Mouse (Mus musculus) liver, postnatal 0 days (tissue): ENCODE results near the gene Duox1. TPM values are rescaled to one million over a fixed set of nuclear protein-coding genes. Genes with fewer than 3 reads are reported as not detected.

Experiments
- ATAC-seq: fragments of 200-750 bp; cut with Nextera tagmentation; 2 replicates; pipeline ENCODE4 v1.8.0; 2017; ENCODE audit warnings: mild to moderate bottlenecking, moderate library complexity
- DNase-seq: peaks from one replicate; pipeline ENCODE4 v3.0.0-alpha.2; 2016
- H3K27ac ChIP-seq: fragments of 300-500 bp; sonication (generic); 2 replicates; pipeline ENCODE4 v1.5.1; 2014; ENCODE audit warnings: antibody characterized with exemption, moderate library complexity, mild to moderate bottlenecking, low read depth
- H3K27me3 ChIP-seq: fragments of 300-500 bp; sonication (generic); 2 replicates; pipeline ENCODE4 v1.6.1; 2014; ENCODE audit warnings: low read length, control low read depth, mixed read lengths; ENCODE audit not compliant: insufficient read depth
- H3K36me3 ChIP-seq: fragments of 300-500 bp; sonication (generic); replicated peaks from 2 replicates; pipeline ENCODE4 v1.6.1; 2014; ENCODE audit warnings: mild to moderate bottlenecking, control low read depth, low read length, moderate library complexity, mixed read lengths; ENCODE audit not compliant: insufficient read depth
- H3K4me1 ChIP-seq: fragments of 300-500 bp; sonication (generic); 2 replicates; pipeline ENCODE4 v1.6.1; 2014; ENCODE audit warnings: antibody characterized with exemption, mild to moderate bottlenecking, control low read depth; ENCODE audit not compliant: insufficient read depth
- H3K4me2 ChIP-seq: fragments of 300-500 bp; sonication (generic); 2 replicates; pipeline ENCODE4 v1.6.1; 2014; ENCODE audit warnings: low read depth, mild to moderate bottlenecking, low read length, moderate library complexity, mixed read lengths
- H3K4me3 ChIP-seq: fragments of 300-500 bp; sonication (generic); 2 replicates; pipeline ENCODE4 v1.5.1; 2014; ENCODE audit warnings: low read depth, low read length
- H3K9ac ChIP-seq: fragments of 300-500 bp; sonication (generic); replicated peaks from 2 replicates; pipeline ENCODE4 v1.6.1; 2014; ENCODE audit warnings: mild to moderate bottlenecking, moderate library complexity
- H3K9me3 ChIP-seq: fragments of 300-500 bp; sonication (generic); 2 replicates; pipeline ENCODE4 v1.6.1; 2016; ENCODE audit warnings: mild to moderate bottlenecking, control low read depth, low read length, mixed read lengths
- CTCF ChIP-seq: sonication (generic); IDR thresholded peaks from 2 replicates; pipeline ENCODE4 v1.5.1; 2016; ENCODE audit warnings: antibody characterized with exemption, low read depth
- EP300 ChIP-seq: IDR thresholded peaks from 2 replicates; pipeline ENCODE4 v1.6.1; 2016; ENCODE audit warnings: antibody characterized with exemption, low read depth, mild to moderate bottlenecking
- WGBS: fragments of 180-500 bp; shearing (Covaris S2); extraction: QIAGEN DNeasy Blood & Tissue Kit; methylation state at CpG from one replicate; pipeline ENCODE4 v1.1.7; 2014; ENCODE audit not compliant: insufficient replicate concordance; 5-methylcytosine and 5-hydroxymethylcytosine counted together
- polyA plus RNA-seq: library from polyadenylated mRNA; unstranded; fragments of >200 nt; fragmentation: Nextera tagmentation; extraction: Ambion mirVana; gene quantifications from 2 replicates; pipeline ENCODE4 v1.2.1, GENCODE M21; 2015

The Duox1 gene
- polyA plus RNA-seq, 1 experiment from 2014 or later, result not detected

GRCm38 (mm10) chr2:122351156-122351930, 35.9 kb downstream of the Duox1 start:
- ATAC-seq (no peak), DNase-seq (no peak)
- Histone ChIP-seq H3K4me2 (no peak overlapping the region), H3K4me1 (peaks cover 13% of the 10 kb centered on the region), H3K27me3 (no peaks in the 10 kb centered on the region), H3K9ac (no peak overlapping the region), H3K27ac (no peak overlapping the region), H3K36me3 (0 out of 2 replicates have a peak, but pooled peaks cover 3% of the 10 kb centered on the region), H3K4me3 (no peak overlapping the region), H3K9me3 (no peaks in the 10 kb centered on the region)
- TF ChIP-seq CTCF (no peak), EP300 (no peak)
- 71% methylated on average over 5 of the region's 5 CpGs for WGBS

GRCm38 (mm10) chr2:122351931-122352329, 36.5 kb downstream of the Duox1 start:
- no peaks in the 10 kb centered on the region for H3K9me3 ChIP-seq
- H3K4me3 ChIP-seq, result no peak overlapping the region
- WGBS, result 73% methylated on average over 4 of the region's 4 CpGs
- DNase-seq (no peak), ATAC-seq (no peak)
- H3K27ac ChIP-seq, result no peak overlapping the region
- no peak overlapping the region for H3K9ac ChIP-seq
- H3K27me3 ChIP-seq, result no peaks in the 10 kb centered on the region
- H3K4me2 ChIP-seq, result no peak overlapping the region
- peaks cover 5% of the 10 kb centered on the region; the same call in 1 of the 2 replicates for H3K36me3 ChIP-seq
- TF ChIP-seq EP300, result no peak
- peaks cover 13% of the 10 kb centered on the region for H3K4me1 ChIP-seq

GRCm38 (mm10) chr2:122352992-122353391, 37.5 kb downstream of the Duox1 start:
- DNase-seq, result no peak
- H3K27me3 ChIP-seq, result no peaks in the 10 kb centered on the region
- H3K36me3 ChIP-seq, result peaks cover 9% of the 10 kb centered on the region; the same call in 1 of the 2 replicates
- H3K27ac ChIP-seq, result no peak overlapping the region
- no peak overlapping the region for H3K4me2 ChIP-seq
- WGBS, result 86% methylated on average over 6 of the region's 6 CpGs
- H3K4me3 ChIP-seq, result no peak overlapping the region
- TF ChIP-seq EP300 (no peak), CTCF (no peak)
- H3K4me1 ChIP-seq, result peaks cover 12% of the 10 kb centered on the region
- H3K9ac ChIP-seq, result no peak overlapping the region
- no peak for ATAC-seq
- H3K9me3 ChIP-seq, result no peaks in the 10 kb centered on the region

- peaks cover 9% of the 10 kb centered on the region; the same call in 1 of the 2 replicates for H3K36me3 ChIP-seq
- H3K9ac ChIP-seq, result no peak overlapping the region
- TF ChIP-seq CTCF, result no peak
- no peak for TF ChIP-seq EP300
- H3K9me3 ChIP-seq, result no peaks in the 10 kb centered on the region
- no peak overlapping the region for H3K4me2 ChIP-seq
- H3K27me3 ChIP-seq, result no peaks in the 10 kb centered on the region
- peaks cover 8% of the 10 kb centered on the region for H3K4me1 ChIP-seq
- DNase-seq (no peak), ATAC-seq (no peak)
- H3K27ac ChIP-seq, result no peak overlapping the region
- no peak overlapping the region for H3K4me3 ChIP-seq
- WGBS, result 96% methylated on average over 8 of the region's 8 CpGs
Measured at GRCm38 (mm10) chr2:122353765-122354164, 38.3 kb downstream of the Duox1 start.

DNA sequence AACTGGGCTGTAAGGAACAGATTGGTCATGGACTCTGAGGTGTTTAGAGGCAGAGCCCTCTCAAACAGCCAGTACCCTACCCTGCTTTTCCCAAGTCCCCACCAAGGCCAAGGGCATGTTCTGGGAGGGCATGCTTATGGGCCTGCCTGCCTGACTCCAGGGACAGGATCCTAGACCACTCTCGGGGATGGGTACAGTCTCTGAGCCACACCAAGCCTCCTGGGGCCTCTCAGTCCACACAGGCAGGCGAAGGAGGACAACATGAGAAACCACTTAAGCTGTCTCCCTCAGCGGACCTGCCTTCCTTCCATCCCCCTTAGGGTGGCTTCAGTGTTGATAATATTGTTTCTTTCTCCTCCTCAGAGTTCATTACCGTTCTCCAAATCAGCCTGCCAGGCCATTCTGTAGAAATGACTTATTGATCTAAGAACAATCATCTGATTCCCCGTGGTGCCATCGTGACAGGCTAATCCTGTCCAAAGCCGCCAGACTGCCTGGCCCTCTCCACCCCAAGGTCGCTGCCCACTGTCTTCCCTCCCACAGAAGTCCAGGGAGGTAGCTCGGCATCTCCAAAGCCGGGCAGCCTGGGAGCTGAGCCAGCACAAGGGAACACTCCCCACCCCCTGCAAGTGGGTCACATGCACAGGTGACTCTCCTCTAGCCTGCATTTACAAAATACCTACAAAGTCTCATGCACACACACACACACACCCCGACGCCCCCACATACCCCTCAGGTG, 38.9 kb downstream of the Duox1 start:
- Histone ChIP-seq H3K27me3 (no peaks in the 10 kb centered on the region), H3K4me1 (peaks cover 2% of the 10 kb centered on the region), H3K36me3 (peaks cover 9% of the 10 kb centered on the region; the same call in 1 of the 2 replicates), H3K9me3 (no peaks in the 10 kb centered on the region), H3K4me3 (no peak overlapping the region), H3K27ac (no peak overlapping the region), H3K9ac (no peak overlapping the region), H3K4me2 (no peak overlapping the region)
- 78% methylated on average over 12 of the region's 12 CpGs for WGBS
- ATAC-seq (no peak), DNase-seq (no peak)
- TF ChIP-seq EP300, result no peak
- no peak for TF ChIP-seq CTCF

- 87% methylated on average over 5 of the region's 5 CpGs for WGBS
- Histone ChIP-seq H3K4me3 (no peak overlapping the region), H3K9ac (no peak overlapping the region), H3K27ac (no peak overlapping the region), H3K36me3 (peaks cover 9% of the 10 kb centered on the region; the same call in 1 of the 2 replicates), H3K27me3 (no peaks in the 10 kb centered on the region), H3K4me2 (no peak overlapping the region), H3K9me3 (no peaks in the 10 kb centered on the region), H3K4me1 (no peaks in the 10 kb centered on the region)
- no peak for DNase-seq
- no peak for ATAC-seq
- no peak for TF ChIP-seq CTCF
- no peak for TF ChIP-seq EP300
Measured at GRCm38 (mm10) chr2:122355389-122355788, 39.9 kb downstream of the Duox1 start.
